Mouse (Mus musculus): Measurements from ENCODE around the gene C6.

GRCm38 (mm10) chr15:4818437-4818836 lies 91.5 kb downstream of the C6 start:
- TF ChIP-seq CTCF (conservative IDR thresholded peaks at IDR 0.05; ENCODE audit: low read length) (no peak), POU5F1 (IDR thresholded peaks at IDR 0.05; ENCODE audit: borderline replicate concordance, low read length) (no peak)

Measured in E14TG2a.4 (cell line).